In genomic region chr9:122085550-122086205, GRCm38 (mm10) we compare ENCODE assay signal across 8 mouse cellular contexts. TPM values are rescaled to one million over a fixed set of nuclear protein-coding genes. Genes with fewer than 3 reads are reported as not detected.
DNase-seq lines count a peak whose midpoint lies in the region; ATAC-seq and TF ChIP-seq lines count a peak whose summit lies in the region.

No protein-coding gene starts in this region.

- no peak overlapping the region for H3K4me3 ChIP-seq in heart, embryonic 10.5 days
- H3K4me3 ChIP-seq in limb, embryonic 15.5 days: no peak overlapping the region
- H3K4me3 ChIP-seq in limb, embryonic 10.5 days: no peak overlapping the region
- H3K4me3 ChIP-seq in embryonic facial prominence, embryonic 14.5 days (ENCODE audit: low read depth, low read length): no peak overlapping the region
- H3K4me3 ChIP-seq in liver, postnatal 0 days (ENCODE audit: low read depth, low read length): no peak overlapping the region

- WGBS in heart, embryonic 10.5 days: 78% methylated on average over 3 of the region's 3 CpGs
- WGBS in limb, embryonic 15.5 days: 65% methylated on average over 3 of the region's 3 CpGs
- WGBS in limb, embryonic 10.5 days: 90% methylated on average over 3 of the region's 3 CpGs
- 66% methylated on average over 3 of the region's 3 CpGs for WGBS in embryonic facial prominence, embryonic 14.5 days
- WGBS in liver, postnatal 0 days (ENCODE audit: insufficient replicate concordance): 61% methylated on average over 3 of the region's 3 CpGs

- intact Hi-C loops in heart, postnatal 10 days (cut with DNase I): loop anchor here (1.0 to 2.0 kb wide), 5 partner anchors 19 to 65 kb away; no protein-coding TSS in a partner anchor

- DNase-seq in heart, embryonic 10.5 days (ENCODE audit: low spot score): no peak
- no peak for DNase-seq in heart, postnatal 10 days
- DNase-seq in limb, embryonic 10.5 days (ENCODE audit: low spot score): no peak
- DNase-seq in embryonic facial prominence, embryonic 14.5 days (ENCODE audit: low spot score): no peak
- no peak for DNase-seq in liver, postnatal 0 days
- no peak for DNase-seq in adrenal gland, adult 2 months
- DNase-seq in spleen, adult 12 weeks (ENCODE audit: low spot score): no peak

- no peaks in the 10 kb centered on the region for H3K9me3 ChIP-seq in heart, embryonic 10.5 days
- no peaks in the 10 kb centered on the region for H3K9me3 ChIP-seq in limb, embryonic 15.5 days
- no peaks in the 10 kb centered on the region for H3K9me3 ChIP-seq in limb, embryonic 10.5 days (replicated peaks)
- no peaks in the 10 kb centered on the region for H3K9me3 ChIP-seq in embryonic facial prominence, embryonic 14.5 days (ENCODE audit: control insufficient read depth, low read length)
- no peaks in the 10 kb centered on the region for H3K9me3 ChIP-seq in liver, postnatal 0 days (ENCODE audit: low read length)

- TF ChIP-seq CTCF in liver, postnatal 0 days (IDR thresholded peaks at IDR 0.05; ENCODE audit: low read depth): no peak

- H3K27ac ChIP-seq in heart, embryonic 10.5 days: peak overlapping the region; percentile 23; the same call in 1 of the 2 replicates
- peak overlapping the region; percentile 51 for H3K27ac ChIP-seq in limb, embryonic 15.5 days
- no peak overlapping the region for H3K27ac ChIP-seq in limb, embryonic 10.5 days
- H3K27ac ChIP-seq in embryonic facial prominence, embryonic 14.5 days (replicated peaks; ENCODE audit: low read depth, low read length): peak overlapping the region; percentile 53; the same call in 1 of the 2 replicates
- H3K27ac ChIP-seq in liver, postnatal 0 days (ENCODE audit: low read depth): peak overlapping the region; percentile 70

- H3K4me1 ChIP-seq in heart, embryonic 10.5 days: no peaks in the 10 kb centered on the region; the same call in 1 of the 2 replicates
- H3K4me1 ChIP-seq in limb, embryonic 15.5 days: 0 out of 2 replicates have a peak, but pooled peaks cover 3% of the 10 kb centered on the region
- H3K4me1 ChIP-seq in limb, embryonic 10.5 days: 0 out of 2 replicates have a peak, but pooled peaks cover 4% of the 10 kb centered on the region
- H3K4me1 ChIP-seq in embryonic facial prominence, embryonic 14.5 days (ENCODE audit: control insufficient read depth, insufficient read depth, low read length): no peaks in the 10 kb centered on the region; the same call in 1 of the 2 replicates
- H3K4me1 ChIP-seq in liver, postnatal 0 days (ENCODE audit: insufficient read depth): peaks cover 13% of the 10 kb centered on the region; the same call in 1 of the 2 replicates

- H3K27me3 ChIP-seq in heart, embryonic 10.5 days (ENCODE audit: insufficient read depth, poor library complexity, severe bottlenecking): no peaks in the 10 kb centered on the region
- no peaks in the 10 kb centered on the region for H3K27me3 ChIP-seq in limb, embryonic 15.5 days
- H3K27me3 ChIP-seq in limb, embryonic 10.5 days (ENCODE audit: low read depth, poor library complexity, severe bottlenecking): no peaks in the 10 kb centered on the region
- H3K27me3 ChIP-seq in embryonic facial prominence, embryonic 14.5 days (replicated peaks; ENCODE audit: control insufficient read depth, insufficient read depth, low read length): no peaks in the 10 kb centered on the region
- H3K27me3 ChIP-seq in liver, postnatal 0 days (ENCODE audit: insufficient read depth, low read length): no peaks in the 10 kb centered on the region

- H3K9ac ChIP-seq in limb, embryonic 15.5 days: no peak overlapping the region
- H3K9ac ChIP-seq in embryonic facial prominence, embryonic 14.5 days (ENCODE audit: low read depth, low read length): no peak overlapping the region
- no peak overlapping the region for H3K9ac ChIP-seq in liver, postnatal 0 days (replicated peaks)

- no peak for TF ChIP-seq EP300 in liver, postnatal 0 days (IDR thresholded peaks at IDR 0.05; ENCODE audit: low read depth)

- no peaks in the 10 kb centered on the region for H3K36me3 ChIP-seq in heart, embryonic 10.5 days
- no peaks in the 10 kb centered on the region for H3K36me3 ChIP-seq in limb, embryonic 15.5 days
- no peaks in the 10 kb centered on the region for H3K36me3 ChIP-seq in limb, embryonic 10.5 days
- no peaks in the 10 kb centered on the region for H3K36me3 ChIP-seq in embryonic facial prominence, embryonic 14.5 days (ENCODE audit: control insufficient read depth, insufficient read depth, low read length)
- H3K36me3 ChIP-seq in liver, postnatal 0 days (replicated peaks; ENCODE audit: insufficient read depth, low read length): no peaks in the 10 kb centered on the region

- ATAC-seq in limb, embryonic 15.5 days (ENCODE audit: insufficient number of reproducible peaks, low FRiP score, low TSS enrichment, low read depth): no peak
- no peak for ATAC-seq in embryonic facial prominence, embryonic 14.5 days (ENCODE audit: low read depth)
- ATAC-seq in liver, postnatal 0 days: no peak

- H3K4me2 ChIP-seq in limb, embryonic 15.5 days: no peak overlapping the region
- H3K4me2 ChIP-seq in embryonic facial prominence, embryonic 14.5 days (ENCODE audit: low read depth, low read length): no peak overlapping the region
- H3K4me2 ChIP-seq in liver, postnatal 0 days (ENCODE audit: low read depth, low read length): no peak overlapping the region

RNA-seq across cellular contexts. Expression of gene Snrk, which starts 31.4 kb away (rescaled TPM):
- 39.3 and 54.0 TPM in 2 replicates for polyA plus RNA-seq in heart, embryonic 10.5 days (2016; fragmentation: Nextera tagmentation; extraction: Ambion mirVana)
- 100 to 1,000 TPM; 133 to 167 TPM for total RNA-seq in heart, postnatal 10 days (2021)
- 58.0 and 58.3 TPM in 2 replicates for polyA plus RNA-seq in limb, embryonic 15.5 days (2015; fragmentation: Nextera tagmentation; extraction: Ambion mirVana)
- 26.6 and 41.1 TPM in 2 replicates for polyA plus RNA-seq in limb, embryonic 10.5 days (2016; fragmentation: Nextera tagmentation; extraction: Ambion mirVana)
- 42.4 and 42.9 TPM in 2 replicates for polyA plus RNA-seq in embryonic facial prominence, embryonic 14.5 days (2014; fragmentation: Nextera tagmentation; extraction: Ambion mirVana)
- 24.0 and 25.5 TPM in 2 replicates for polyA plus RNA-seq in liver, postnatal 0 days (2015; fragmentation: Nextera tagmentation; extraction: Ambion mirVana)
- total RNA-seq in adrenal gland, adult 2 months (2021): 100 to 1,000 TPM; 183 to 230 TPM
- 114 and 115 TPM in 2 replicates for polyA plus RNA-seq in adrenal gland, adult 2 months (2012; rRNA removed)
